Mouse (Mus musculus): Measurements from ENCODE around the gene Brd4.

- TF ChIP-seq CTCF (IDR thresholded peaks at IDR 0.05; ENCODE audit: borderline replicate concordance, extremely low read depth, insufficient read depth, insufficient read length): peak; percentile 2; the same call in 1 of the 2 replicates
- TF ChIP-seq POLR2A (IDR thresholded peaks at IDR 0.05; ENCODE audit: borderline replicate concordance, extremely low read depth, insufficient read depth, insufficient read length, poor library complexity, severe bottlenecking): peak; percentile 58; the same call in 1 of the 2 replicates
Measured at GRCm38 (mm10) chr17:32320597-32321389, 36.3 kb upstream of the Brd4 start, which contains the start of gene Akap8.

Data from brain, embryonic 14.5 days (tissue).